In genomic region chr2:93909716-93910115, GRCm38 (mm10) we compare ENCODE assay signal across 19 mouse cellular contexts. TPM values are rescaled to one million over a fixed set of nuclear protein-coding genes. Genes with fewer than 3 reads are reported as not detected.
A peak's percentile ranks its signal among the peaks of the same experiment; 100 is the strongest.
DNase-seq lines count a peak whose midpoint lies in the region; ATAC-seq and TF ChIP-seq lines count a peak whose summit lies in the region.
"Had no signal": no experiment of that assay in that cellular context is flagged by ENCODE, and none has a peak within 500 bp of the region (broad histone marks: within the 10 kb centered on the region; RNA-seq: fewer than 3 reads in every experiment).

No protein-coding gene starts in this region.

- no peaks in the 10 kb centered on the region for H3K27me3 ChIP-seq in midbrain, postnatal 0 days (ENCODE audit: insufficient read depth, low read length)
- no peaks in the 10 kb centered on the region for H3K27me3 ChIP-seq in midbrain, embryonic 11.5 days (ENCODE audit: control insufficient read depth, insufficient read depth, low read length)

- no peaks in the 10 kb centered on the region for H3K36me3 ChIP-seq in midbrain, postnatal 0 days (ENCODE audit: insufficient read depth, low read length)
- no peaks in the 10 kb centered on the region for H3K36me3 ChIP-seq in midbrain, embryonic 11.5 days (ENCODE audit: control insufficient read depth, insufficient read depth, low read length)
- H3K36me3 ChIP-seq: heart, embryonic 13.5 days had no signal

- 61% methylated on average over 5 of the region's 5 CpGs for WGBS in midbrain, postnatal 0 days
- WGBS in midbrain, embryonic 11.5 days: 77% methylated on average over 5 of the region's 5 CpGs

- H3K27ac ChIP-seq in midbrain, postnatal 0 days (ENCODE audit: low read depth, low read length): no peak overlapping the region
- H3K27ac ChIP-seq in midbrain, embryonic 11.5 days (ENCODE audit: low read depth, low read length): no peak overlapping the region
- H3K27ac ChIP-seq: heart, embryonic 13.5 days had no signal

- H3K4me2 ChIP-seq in midbrain, postnatal 0 days (ENCODE audit: low read depth, low read length, poor library complexity, severe bottlenecking): no peak overlapping the region
- no peak overlapping the region for H3K4me2 ChIP-seq in midbrain, embryonic 11.5 days
- H3K4me2 ChIP-seq: heart, embryonic 13.5 days had no signal

- intact Hi-C loops in gastrocnemius, postnatal 14 days (cut with DNase I; ENCODE audit: low total_unique reads): loop anchor here (5.0 kb wide), 1 partner anchor 48 kb away; the partner anchor contains the start of gene Gm13889

- peaks cover 14% of the 10 kb centered on the region for H3K4me1 ChIP-seq in midbrain, postnatal 0 days (ENCODE audit: insufficient read depth, low read length)
- H3K4me1 ChIP-seq in midbrain, embryonic 11.5 days (ENCODE audit: control insufficient read depth, insufficient read depth, low read length): no peaks in the 10 kb centered on the region; the same call in 1 of the 2 replicates

- H3K9ac ChIP-seq in midbrain, postnatal 0 days (replicated peaks; ENCODE audit: low read length, poor library complexity, severe bottlenecking): no peak overlapping the region
- H3K9ac ChIP-seq in midbrain, embryonic 11.5 days (ENCODE audit: low read length): no peak overlapping the region
- H3K9ac ChIP-seq: heart, embryonic 13.5 days had no signal

- no peaks in the 10 kb centered on the region for H3K9me3 ChIP-seq in midbrain, postnatal 0 days (ENCODE audit: low read length)
- no peaks in the 10 kb centered on the region for H3K9me3 ChIP-seq in midbrain, embryonic 11.5 days (ENCODE audit: control insufficient read depth, low read length)
- H3K9me3 ChIP-seq: heart, embryonic 13.5 days had no signal

- no peak for ATAC-seq in midbrain, postnatal 0 days (ENCODE audit: low FRiP score)
- no peak for ATAC-seq in midbrain, embryonic 11.5 days (ENCODE audit: low FRiP score)
- ATAC-seq: inflammation-experienced regulatory T-cells, adult 6 months had no signal

- TF ChIP-seq CTCF in midbrain, postnatal 0 days (IDR thresholded peaks at IDR 0.05): no peak

- peak; percentile 25 to 70 for DNase-seq in adrenal gland, adult (ENCODE audit: inconsistent age in 2 of 2, low spot score in 1 of 2)
- no peak for DNase-seq in adrenal gland, adult 18-20 months (ENCODE audit: low spot score in 2 of 2)
- DNase-seq in gastrocnemius, postnatal 14 days: peak; percentile 41
- DNase-seq in gastrocnemius, postnatal 10 days: no peak
- DNase-seq in midbrain, postnatal 0 days (ENCODE audit: low spot score): peak; percentile 37
- DNase-seq in midbrain, embryonic 11.5 days (ENCODE audit: low spot score, missing footprints): no peak
- no peak for DNase-seq in cerebellum, postnatal 36 days
- DNase-seq in spleen, adult 18-20 months: no peak
- DNase-seq: cerebellum, adult 9-10 months; right cerebral cortex, postnatal 4 days; thymus, adult 2 months had no signal

- H3K4me3 ChIP-seq in midbrain, postnatal 0 days (ENCODE audit: low read depth, low read length): no peak overlapping the region
- H3K4me3 ChIP-seq in midbrain, embryonic 11.5 days (ENCODE audit: low read depth, low read length): no peak overlapping the region
- H3K4me3 ChIP-seq: erythroblast, embryonic 14.5 days; heart, embryonic 13.5 days had no signal

RNA-seq across cellular contexts. Expression of gene Accsl, which starts 40.8 kb away (rescaled TPM):
- total RNA-seq in adrenal gland, adult 18-20 months (2021): under 1 TPM; 0.40 to 0.74 TPM
- not detected for total RNA-seq in gastrocnemius, postnatal 14 days (2021)
- total RNA-seq in gastrocnemius, postnatal 10 days (2021): not detected
- 0.52 TPM in 1 of 2 replicates, not detected in the other for total RNA-seq in midbrain, postnatal 0 days (2014; rRNA removed)
- polyA plus RNA-seq in midbrain, postnatal 0 days (2015; fragmentation: Nextera tagmentation; extraction: Ambion mirVana): 0.11 and 0.51 TPM in 2 replicates
- polyA plus RNA-seq in midbrain, embryonic 11.5 days (2014; fragmentation: Nextera tagmentation; extraction: Ambion mirVana): 0.20 TPM in 1 of 2 replicates, not detected in the other
- total RNA-seq: hematopoietic stem cell, adult 5-6 weeks; monocyte, adult 5-6 weeks had no signal
- polyA plus RNA-seq: erythroblast, embryonic 14.5 days; heart, embryonic 13.5 days; inflammation-experienced regulatory T-cells, adult 6 months; kidney, embryonic 16.5 days; liver, embryonic 16.5 days had no signal

RNA-seq across cellular contexts. Expression of gene Gm13889, which starts 47.3 kb away (rescaled TPM):
- total RNA-seq in adrenal gland, adult 18-20 months (2021): 10 to 100 TPM; 68.0 to 79.5 TPM
- 10 to 100 TPM in 1 of 2 experiments, 1 to 10 TPM in 1; 9.5 to 15.6 TPM for total RNA-seq in gastrocnemius, postnatal 14 days (2021)
- 10 to 100 TPM; 14.4 to 19.7 TPM for total RNA-seq in gastrocnemius, postnatal 10 days (2021)
- 21.9 and 23.3 TPM in 2 replicates for total RNA-seq in midbrain, postnatal 0 days (2014; rRNA removed)
- polyA plus RNA-seq in midbrain, postnatal 0 days (2015; fragmentation: Nextera tagmentation; extraction: Ambion mirVana): 9.3 and 10.4 TPM in 2 replicates
- polyA plus RNA-seq in midbrain, embryonic 11.5 days (2014; fragmentation: Nextera tagmentation; extraction: Ambion mirVana): 1.7 and 1.9 TPM in 2 replicates
- total RNA-seq: CH12.LX; hematopoietic stem cell, adult 5-6 weeks; monocyte, adult 5-6 weeks had no signal
- polyA plus RNA-seq: inflammation-experienced regulatory T-cells, adult 6 months had no signal

RNA-seq across cellular contexts. Expression of gene Accs, which starts 60.0 kb away (rescaled TPM):
- total RNA-seq in adrenal gland, adult 18-20 months (2021): 1 to 10 TPM; 6.1 to 6.9 TPM
- total RNA-seq in gastrocnemius, postnatal 14 days (2021): 1 to 10 TPM; 3.0 to 3.4 TPM
- 1 to 10 TPM; 4.2 to 6.2 TPM for total RNA-seq in gastrocnemius, postnatal 10 days (2021)
- 10.8 and 12.1 TPM in 2 replicates for total RNA-seq in midbrain, postnatal 0 days (2014; rRNA removed)
- 4.7 and 4.9 TPM in 2 replicates for polyA plus RNA-seq in midbrain, postnatal 0 days (2015; fragmentation: Nextera tagmentation; extraction: Ambion mirVana)
- 5.8 and 7.5 TPM in 2 replicates for polyA plus RNA-seq in midbrain, embryonic 11.5 days (2014; fragmentation: Nextera tagmentation; extraction: Ambion mirVana)
- polyA plus RNA-seq: erythroblast, embryonic 14.5 days had no signal

Comparison
In these comparisons a context has a peak if more than half of its experiments do, and no peak if none do; other contexts are left out.
1. DNase-seq: peak in adrenal gland, adult (2 of 2), gastrocnemius, postnatal 14 days (single experiment) and midbrain, postnatal 0 days (single experiment); none in adrenal gland, adult 18-20 months (0 of 2), gastrocnemius, postnatal 10 days (single experiment), midbrain, embryonic 11.5 days (single experiment), cerebellum, postnatal 36 days (0 of 2) and spleen, adult 18-20 months (0 of 2).